Mouse (Mus musculus) stomach, postnatal 0 days (tissue): ENCODE measurements at regions not wholly inside any gene's neighbourhood (a gene's known extent, or its start where the extent isn't known, plus 50 kb on each side); places are given as distances from the start of the nearest gene placed in this dataset.

ENCODE experiments used
- ATAC-seq: fragments of 200-750 bp; cut with Nextera tagmentation; 2 replicates; pipeline ENCODE4 v1.8.0; 2017; ENCODE audit not compliant: low FRiP score, low TSS enrichment
- DNase-seq: peaks from one replicate; pipeline ENCODE4 v3.0.0-alpha.2; 2016; ENCODE audit warnings: low spot score
- H3K27ac ChIP-seq: fragments of 300-500 bp; sonication (generic); replicated peaks from 2 replicates; pipeline ENCODE4 v1.5.1; 2014; ENCODE audit warnings: mild to moderate bottlenecking, control low read depth
- H3K27me3 ChIP-seq: fragments of 300-500 bp; sonication (generic); 2 replicates; pipeline ENCODE4 v1.6.1; 2014; ENCODE audit warnings: low read length; ENCODE audit not compliant: control insufficient read depth, insufficient read depth
- H3K36me3 ChIP-seq: fragments of 300-500 bp; sonication (generic); 2 replicates; pipeline ENCODE4 v1.6.1; 2014; ENCODE audit warnings: low read length, mixed read lengths; ENCODE audit not compliant: control insufficient read depth, insufficient read depth
- H3K4me1 ChIP-seq: fragments of 300-500 bp; sonication (generic); replicated peaks from 2 replicates; pipeline ENCODE4 v1.6.1; 2014; ENCODE audit warnings: antibody characterized with exemption; ENCODE audit not compliant: control insufficient read depth, insufficient read depth
- H3K4me2 ChIP-seq: fragments of 300-500 bp; sonication (generic); replicated peaks from 2 replicates; pipeline ENCODE4 v1.6.1; 2014; ENCODE audit warnings: low read depth, mild to moderate bottlenecking, control low read depth, moderate library complexity
- H3K4me3 ChIP-seq: fragments of 300-500 bp; sonication (generic); 2 replicates; pipeline ENCODE4 v1.5.1; 2014; ENCODE audit warnings: low read depth, low read length, control low read depth
- H3K9ac ChIP-seq: fragments of 300-500 bp; sonication (generic); 2 replicates; pipeline ENCODE4 v1.6.1; 2014; ENCODE audit warnings: mild to moderate bottlenecking, low read length, control low read depth, mixed read lengths
- H3K9me3 ChIP-seq: fragments of 300-500 bp; sonication (generic); 2 replicates; pipeline ENCODE4 v1.6.1; 2016; ENCODE audit warnings: low read length; ENCODE audit not compliant: control insufficient read depth
- CTCF ChIP-seq: IDR thresholded peaks from 2 replicates; pipeline ENCODE4 v1.5.1; 2016; ENCODE audit warnings: antibody characterized with exemption, low read depth, mild to moderate bottlenecking, moderate library complexity
- EP300 ChIP-seq: optimal IDR thresholded peaks from 2 replicates; pipeline ENCODE3; 2016; ENCODE audit warnings: antibody characterized with exemption
- WGBS: fragments of 180-500 bp; shearing (Covaris S2); extraction: QIAGEN DNeasy Blood & Tissue Kit; methylation state at CpG from one replicate; pipeline ENCODE4 v1.1.7; 2014; 5-methylcytosine and 5-hydroxymethylcytosine counted together

DNA sequence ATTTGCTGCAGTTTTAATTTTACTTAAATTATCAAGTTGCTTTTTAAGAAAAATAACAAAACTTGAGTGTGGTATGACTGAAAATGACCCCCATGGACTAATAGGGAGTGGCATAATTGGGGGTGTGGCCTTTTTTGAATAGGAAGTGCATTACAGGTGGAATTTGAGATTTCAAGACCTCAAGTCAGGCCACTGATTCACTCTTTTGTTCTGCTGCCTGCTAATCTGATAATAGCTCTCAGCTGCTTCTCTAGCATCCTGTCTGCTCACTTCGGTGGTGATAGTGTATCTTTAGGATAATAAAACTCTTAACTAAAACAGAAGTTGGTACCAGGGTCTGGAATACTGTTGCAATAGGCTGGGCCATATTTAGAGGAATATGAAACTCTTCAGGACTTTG lies 1155.4 kb downstream of the Kcnt2 start:
- ATAC-seq = no peak
- H3K9ac ChIP-seq = no peak overlapping the region
- no peak overlapping the region for H3K4me3 ChIP-seq

DNA sequence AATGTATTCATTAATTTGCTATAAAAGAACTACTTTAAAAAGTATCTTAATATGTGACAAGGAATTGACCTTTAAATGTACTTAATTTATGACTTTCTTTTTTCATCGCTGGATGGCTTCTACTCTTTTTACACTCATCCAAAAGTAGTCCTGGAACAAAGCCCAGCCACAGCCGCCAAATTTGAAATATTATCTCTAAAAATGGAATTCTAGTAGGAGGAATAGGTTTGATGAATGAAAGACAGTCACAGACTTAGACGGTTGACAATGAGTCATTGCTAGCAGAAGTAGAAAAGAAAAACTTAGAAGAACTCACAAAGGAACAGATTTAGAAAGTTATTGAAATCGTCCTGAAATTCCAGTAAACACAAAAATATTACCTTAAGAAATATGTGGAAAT lies 1183.7 kb downstream of the Kcnt2 start:
- no peak for TF ChIP-seq EP300
- no peak for TF ChIP-seq CTCF
- Histone ChIP-seq H3K36me3 (no peaks in the 10 kb centered on the region), H3K9ac (no peak overlapping the region), H3K4me2 (no peak overlapping the region), H3K4me1 (no peaks in the 10 kb centered on the region), H3K9me3 (no peaks in the 10 kb centered on the region), H3K27ac (no peak overlapping the region), H3K27me3 (no peaks in the 10 kb centered on the region), H3K4me3 (no peak overlapping the region)
- ATAC-seq (no peak), DNase-seq (no peak)
- WGBS = 39% methylated on average over 4 of the region's 4 CpGs

More for the DNA sequence above, 1155.4 kb downstream of the Kcnt2 start:
- no peak for DNase-seq
- no peaks in the 10 kb centered on the region for H3K27me3 ChIP-seq
- 39% methylated on average over 1 of the region's 1 CpGs for WGBS
- TF ChIP-seq EP300 (no peak), CTCF (no peak)
- H3K9me3 ChIP-seq = no peaks in the 10 kb centered on the region
- H3K4me1 ChIP-seq = no peaks in the 10 kb centered on the region
- H3K27ac ChIP-seq = no peak overlapping the region
- no peak overlapping the region for H3K4me2 ChIP-seq
- H3K36me3 ChIP-seq = no peaks in the 10 kb centered on the region

DNA sequence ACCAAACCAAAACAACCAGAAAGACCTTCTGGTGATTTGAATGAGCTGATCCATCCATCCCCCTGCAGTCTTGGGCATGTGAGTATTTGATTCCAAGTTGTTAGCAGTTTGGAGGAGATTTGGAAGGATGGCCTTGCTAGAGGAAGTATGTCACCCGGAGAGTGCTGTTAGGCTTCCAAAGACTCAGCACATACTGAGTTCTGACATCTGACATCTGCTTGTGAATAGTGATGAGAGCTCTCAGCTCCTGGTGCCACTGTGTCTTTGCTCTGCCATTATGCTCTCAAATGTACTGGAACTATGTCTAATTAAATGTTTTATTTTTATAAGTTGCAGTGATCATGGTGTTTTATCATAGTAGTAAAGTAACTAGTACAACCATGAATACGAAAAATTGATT lies 1184.2 kb downstream of the Kcnt2 start:
- no peak overlapping the region for H3K27ac ChIP-seq
- H3K9me3 ChIP-seq = no peaks in the 10 kb centered on the region
- 67% methylated on average over 2 of the region's 2 CpGs for WGBS
- TF ChIP-seq EP300 (no peak), CTCF (no peak)
- no peak overlapping the region for H3K9ac ChIP-seq
- H3K36me3 ChIP-seq = no peaks in the 10 kb centered on the region
- no peak for DNase-seq
- no peaks in the 10 kb centered on the region for H3K27me3 ChIP-seq
- no peak overlapping the region for H3K4me2 ChIP-seq
- H3K4me1 ChIP-seq = no peaks in the 10 kb centered on the region
- no peak for ATAC-seq
- no peak overlapping the region for H3K4me3 ChIP-seq

DNA sequence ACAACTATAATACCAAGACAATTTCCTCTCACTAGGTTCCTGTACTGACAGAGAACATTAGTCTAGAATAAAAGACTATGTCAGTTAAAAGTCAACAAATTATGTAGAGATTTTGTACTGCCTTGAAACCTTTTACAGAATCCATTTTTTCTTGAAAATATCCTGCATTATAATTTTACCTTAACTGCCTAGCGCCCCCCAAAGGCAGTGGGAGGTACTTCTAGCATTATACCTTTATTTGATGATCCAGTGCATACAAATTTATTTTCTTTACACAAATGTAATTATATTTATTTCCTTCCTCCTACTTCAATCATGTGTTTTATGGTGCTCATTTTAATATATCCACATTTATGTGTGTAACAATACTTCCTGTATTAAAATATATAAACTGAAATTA lies 1189.5 kb downstream of the Kcnt2 start:
- no peak for ATAC-seq
- 5% methylated on average over 1 of the region's 1 CpGs for WGBS

DNA sequence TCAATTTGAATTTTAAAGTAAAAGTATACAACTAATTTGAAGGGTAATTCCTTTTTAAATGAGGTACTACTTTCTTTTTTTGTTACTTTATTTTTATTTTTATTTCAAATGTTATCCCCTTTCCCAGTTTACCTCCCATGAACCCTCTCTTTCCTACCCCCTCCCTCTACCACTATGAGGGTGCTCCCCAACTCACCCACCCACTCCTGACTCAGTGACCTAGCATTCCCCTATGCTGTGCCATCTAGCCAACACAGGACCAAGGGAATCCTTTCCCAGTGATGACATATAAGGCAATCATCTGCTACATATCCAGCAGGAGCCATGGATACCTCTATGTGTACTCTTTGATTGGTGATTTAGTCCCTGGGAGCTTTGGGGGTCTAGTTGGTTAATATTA lies 1194.3 kb downstream of the Kcnt2 start:
- Histone ChIP-seq H3K4me2 (no peak overlapping the region), H3K36me3 (no peaks in the 10 kb centered on the region), H3K4me3 (no peak overlapping the region), H3K9me3 (no peaks in the 10 kb centered on the region), H3K27ac (no peak overlapping the region), H3K4me1 (no peaks in the 10 kb centered on the region), H3K9ac (no peak overlapping the region), H3K27me3 (no peaks in the 10 kb centered on the region)
- ATAC-seq (no peak), DNase-seq (no peak)
- TF ChIP-seq EP300 (no peak), CTCF (no peak)

More for the DNA sequence above, 1189.5 kb downstream of the Kcnt2 start:
- H3K9ac ChIP-seq = no peak overlapping the region
- no peak for DNase-seq
- H3K9me3 ChIP-seq = no peaks in the 10 kb centered on the region
- TF ChIP-seq CTCF = peak; percentile 16; the same call in 1 of the 2 replicates
- TF ChIP-seq EP300 = no peak
- H3K36me3 ChIP-seq = no peaks in the 10 kb centered on the region
- no peaks in the 10 kb centered on the region for H3K4me1 ChIP-seq
- no peaks in the 10 kb centered on the region for H3K27me3 ChIP-seq
- no peak overlapping the region for H3K4me3 ChIP-seq
- no peak overlapping the region for H3K4me2 ChIP-seq
- no peak overlapping the region for H3K27ac ChIP-seq

DNA sequence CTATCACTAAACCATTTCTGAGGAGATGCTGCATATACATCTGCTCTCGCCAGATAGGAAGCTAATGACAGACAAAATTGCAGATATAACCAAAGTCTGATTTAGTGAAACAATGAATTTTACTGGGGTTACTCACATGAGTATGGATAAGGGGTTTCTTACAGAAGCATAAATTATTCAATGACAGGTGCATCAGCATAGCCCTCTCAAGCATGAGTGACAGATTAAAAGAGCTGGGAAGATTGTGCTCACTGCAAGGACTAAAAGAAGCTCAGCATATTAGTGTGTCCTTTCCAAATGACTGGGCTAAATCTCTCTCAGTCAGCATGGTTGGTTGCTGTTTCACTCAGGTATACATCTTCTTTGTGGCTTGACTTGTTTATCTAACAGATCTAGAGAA lies 1205.0 kb downstream of the Kcnt2 start:
- DNase-seq = no peak
- H3K9ac ChIP-seq = no peak overlapping the region
- TF ChIP-seq EP300 (no peak), CTCF (no peak)
- no peaks in the 10 kb centered on the region for H3K9me3 ChIP-seq
- ATAC-seq = no peak
- no peak overlapping the region for H3K4me3 ChIP-seq
- no peaks in the 10 kb centered on the region for H3K4me1 ChIP-seq
- no peak overlapping the region for H3K4me2 ChIP-seq
- no peaks in the 10 kb centered on the region for H3K36me3 ChIP-seq
- 92% methylated on average over 1 of the region's 1 CpGs for WGBS
- no peak overlapping the region for H3K27ac ChIP-seq
- no peaks in the 10 kb centered on the region for H3K27me3 ChIP-seq

DNA sequence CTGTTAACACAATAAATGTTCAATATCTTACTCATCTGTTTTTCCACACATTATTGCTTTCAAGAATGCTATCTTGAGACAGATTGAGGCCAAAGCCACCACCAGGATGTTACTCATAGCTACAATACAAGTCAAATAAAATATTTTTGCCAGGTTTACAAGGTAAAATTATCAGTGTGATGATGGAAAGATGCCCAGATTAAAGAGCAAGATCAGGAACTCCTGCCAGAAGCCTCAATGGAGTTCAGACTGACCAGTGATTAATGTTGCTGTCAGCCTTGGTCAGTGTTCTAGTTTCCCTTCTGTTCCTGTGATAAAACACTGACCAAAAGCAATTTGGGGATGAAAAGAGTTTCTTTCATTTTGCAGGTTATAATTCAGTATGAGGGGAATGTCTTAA lies 1218.6 kb downstream of the Kcnt2 start:
- Histone ChIP-seq H3K9ac (no peak overlapping the region), H3K27me3 (no peaks in the 10 kb centered on the region), H3K4me3 (no peak overlapping the region), H3K36me3 (no peaks in the 10 kb centered on the region), H3K4me2 (no peak overlapping the region), H3K27ac (no peak overlapping the region), H3K9me3 (no peaks in the 10 kb centered on the region), H3K4me1 (no peaks in the 10 kb centered on the region)
- no peak for DNase-seq
- TF ChIP-seq CTCF (no peak), EP300 (no peak)
- no peak for ATAC-seq
